Mouse (Mus musculus) midbrain, embryonic 12.5 days (tissue): ENCODE measurements around the gene Plk5. TPM values are rescaled to one million over a fixed set of nuclear protein-coding genes. Genes with fewer than 3 reads are reported as not detected.

Experiments used
- ATAC-seq: fragments of 200-750 bp; cut with Nextera tagmentation; 2 replicates; pipeline ENCODE4 v1.8.0; 2017; ENCODE audit warnings: low read depth, moderate TSS enrichment, moderate library complexity; ENCODE audit not compliant: low FRiP score
- H3K27ac ChIP-seq: fragments of 300-500 bp; sonication (generic); replicated peaks from 2 replicates; pipeline ENCODE4 v1.5.1; 2016; ENCODE audit warnings: mild to moderate bottlenecking
- H3K27me3 ChIP-seq: fragments of 300-500 bp; sonication (generic); 2 replicates; pipeline ENCODE4 v1.6.1; 2016; ENCODE audit warnings: mild to moderate bottlenecking
- H3K36me3 ChIP-seq: fragments of 300-500 bp; sonication (generic); 2 replicates; pipeline ENCODE4 v1.6.1; 2016
- H3K4me1 ChIP-seq: fragments of 300-500 bp; sonication (generic); 2 replicates; pipeline ENCODE4 v1.6.1; 2016
- H3K4me2 ChIP-seq: fragments of 300-500 bp; sonication (generic); replicated peaks from 2 replicates; pipeline ENCODE4 v1.6.1; 2016; ENCODE audit warnings: mild to moderate bottlenecking, moderate library complexity
- H3K4me3 ChIP-seq: fragments of 300-500 bp; sonication (generic); 2 replicates; pipeline ENCODE4 v1.5.1; 2016; ENCODE audit warnings: mild to moderate bottlenecking
- H3K9ac ChIP-seq: fragments of 300-500 bp; sonication (generic); replicated peaks from 2 replicates; pipeline ENCODE4 v1.6.1; 2016; ENCODE audit warnings: mild to moderate bottlenecking, moderate library complexity
- H3K9me3 ChIP-seq: fragments of 300-500 bp; sonication (generic); 2 replicates; pipeline ENCODE4 v1.6.1; 2016; ENCODE audit warnings: mild to moderate bottlenecking
- WGBS: fragments of 180-500 bp; shearing (Covaris S2); methylation state at CpG from one replicate; pipeline ENCODE4 v1.1.7; 2016; 5-methylcytosine and 5-hydroxymethylcytosine counted together
- polyA plus RNA-seq: library from polyadenylated mRNA; unstranded; fragments of >200 nt; fragmentation: Nextera tagmentation; extraction: Ambion mirVana; gene quantifications from 2 replicates; pipeline ENCODE4 v1.2.1, GENCODE M21; 2016

Plk5 gene
- polyA plus RNA-seq, 1 experiment from 2014 or later = 0.52 TPM

DNA sequence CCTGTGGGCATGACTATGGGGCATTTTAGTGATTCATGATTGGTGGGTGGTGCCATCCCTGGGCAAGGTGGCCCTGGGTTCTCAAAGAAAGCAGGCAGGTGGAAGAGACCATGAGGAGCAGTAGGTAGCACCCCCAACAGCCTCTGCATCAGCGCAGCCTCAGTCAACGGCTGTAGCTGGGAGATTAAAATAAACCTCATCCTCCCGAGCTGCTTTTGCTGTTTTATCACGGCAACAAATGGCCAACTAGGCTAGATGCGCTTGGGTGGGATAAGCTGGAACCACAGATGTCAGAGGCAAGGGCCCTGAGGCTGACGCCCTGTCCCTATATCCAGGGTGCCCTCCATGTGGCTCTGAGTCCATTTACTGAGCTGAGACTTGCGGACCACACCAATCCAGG lies 28.4 kb downstream of the Plk5 start:
- Histone ChIP-seq H3K9ac (peak overlapping the region; percentile 100), H3K9me3 (no peaks in the 10 kb centered on the region), H3K4me3 (peak overlapping the region; percentile 99), H3K27me3 (no peaks in the 10 kb centered on the region), H3K27ac (peak overlapping the region; percentile 98), H3K4me2 (peak overlapping the region; percentile 91), H3K36me3 (peaks cover 52% of the 10 kb centered on the region), H3K4me1 (peaks cover 51% of the 10 kb centered on the region)
- WGBS = 73% methylated on average over 7 of the region's 7 CpGs
- no peak for ATAC-seq

GRCm38 (mm10) chr10:80385310-80385709 lies 29.1 kb downstream of the Plk5 start:
- H3K9ac ChIP-seq = peak overlapping the region; percentile 100
- H3K4me2 ChIP-seq = peak overlapping the region; percentile 91
- H3K4me1 ChIP-seq = peaks cover 51% of the 10 kb centered on the region
- 11% methylated on average over 7 of the region's 7 CpGs for WGBS
- peak overlapping the region; percentile 98 for H3K27ac ChIP-seq
- peak overlapping the region; percentile 99 for H3K4me3 ChIP-seq
- peaks cover 52% of the 10 kb centered on the region for H3K36me3 ChIP-seq
- no peaks in the 10 kb centered on the region for H3K27me3 ChIP-seq
- ATAC-seq = peak; percentile 24
- no peaks in the 10 kb centered on the region for H3K9me3 ChIP-seq

DNA sequence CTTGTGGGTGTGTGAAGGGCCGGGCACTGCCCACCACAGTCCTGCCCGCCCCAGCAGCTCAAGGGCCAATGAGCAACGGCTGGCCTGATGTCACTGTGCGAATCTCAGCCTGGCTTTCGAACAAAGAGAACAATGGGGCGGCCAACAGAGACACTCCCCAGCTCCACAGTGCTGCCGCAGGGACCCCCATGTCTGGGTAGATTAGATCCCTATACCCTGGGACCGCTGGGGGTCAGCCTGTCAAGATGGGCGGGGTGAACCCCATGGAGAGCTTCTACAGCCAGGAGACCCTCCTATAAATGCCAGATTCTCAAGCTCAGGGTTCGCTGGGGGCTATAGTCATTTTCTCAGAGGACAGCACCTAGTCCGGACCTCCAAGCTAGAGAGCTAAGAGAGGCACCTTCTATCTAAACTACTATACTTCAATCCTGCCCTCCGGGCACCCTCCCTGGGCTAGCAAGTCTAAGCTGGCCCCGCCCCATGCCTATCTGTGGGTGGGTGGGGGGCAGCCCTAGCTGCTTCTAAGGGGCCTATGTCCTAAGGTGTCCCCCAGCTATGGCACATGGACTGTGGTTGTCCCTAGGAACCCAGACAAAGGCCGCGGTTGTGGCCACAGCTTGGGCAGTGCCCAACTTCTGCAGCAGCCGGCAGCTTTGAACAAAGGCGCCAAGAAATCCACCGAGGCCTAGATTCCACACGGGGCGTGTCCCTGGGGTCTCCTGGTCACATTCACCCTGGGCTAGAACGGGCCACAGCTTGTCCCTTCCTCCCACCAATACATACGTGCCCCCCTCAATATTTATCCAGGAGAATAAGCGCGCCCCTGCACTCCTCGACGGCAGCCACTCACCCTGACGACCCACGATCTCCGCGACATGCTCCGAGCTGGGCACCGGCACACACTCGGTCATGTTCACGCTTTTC lies 29.8 kb downstream of the Plk5 start:
- Histone ChIP-seq H3K27me3 (no peaks in the 10 kb centered on the region), H3K36me3 (peaks cover 53% of the 10 kb centered on the region), H3K9ac (peak overlapping the region; percentile 100), H3K4me2 (peak overlapping the region; percentile 91), H3K4me3 (peak overlapping the region; percentile 99), H3K4me1 (peaks cover 46% of the 10 kb centered on the region), H3K9me3 (no peaks in the 10 kb centered on the region), H3K27ac (peak overlapping the region; percentile 98)
- peak; percentile 86 for ATAC-seq
- WGBS = under 1% methylated on average over 34 of the region's 34 CpGs

- H3K27me3 ChIP-seq = no peaks in the 10 kb centered on the region
- no peak for ATAC-seq
- H3K9me3 ChIP-seq = no peaks in the 10 kb centered on the region
- peaks cover 41% of the 10 kb centered on the region for H3K4me1 ChIP-seq
- peak overlapping the region; percentile 99 for H3K4me3 ChIP-seq
- WGBS = under 1% methylated on average over 61 of the region's 94 CpGs
- peaks cover 53% of the 10 kb centered on the region for H3K36me3 ChIP-seq
- H3K9ac ChIP-seq = peak overlapping the region; percentile 100
- H3K27ac ChIP-seq = peak overlapping the region; percentile 98
- peak overlapping the region; percentile 91 for H3K4me2 ChIP-seq
Observed at GRCm38 (mm10) chr10:80386735-80387471, 30.6 kb downstream of the Plk5 start.

DNA sequence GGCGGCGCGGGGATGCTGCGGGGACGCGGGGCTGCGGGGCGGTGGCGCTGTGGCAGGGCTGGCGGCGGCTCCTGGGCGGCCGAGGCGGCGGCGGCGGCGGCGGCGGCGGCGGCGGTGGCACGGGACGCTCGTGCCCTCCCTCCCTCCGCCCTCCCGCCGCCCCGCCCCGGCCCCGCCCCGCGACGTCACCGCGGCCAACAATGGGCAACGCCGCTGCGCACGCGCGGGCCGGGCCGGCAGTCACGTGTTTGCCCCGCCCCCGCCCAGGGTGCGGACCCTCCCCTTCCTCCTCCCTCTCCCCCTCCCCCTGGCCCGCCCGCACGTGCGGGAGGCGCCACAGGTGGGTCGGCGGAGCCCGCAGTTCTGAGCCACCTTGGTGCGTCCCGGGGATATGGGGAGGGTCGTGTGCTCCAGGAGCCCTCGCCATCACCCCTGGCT lies 31.3 kb downstream of the Plk5 start, which contains the start of gene Mex3d:
Gene Mex3d (minus strand): TSS at position 138 of the 438 bp plus-strand sequence.
- H3K9me3 ChIP-seq = no peaks in the 10 kb centered on the region
- peak; percentile 13 for ATAC-seq

DNA sequence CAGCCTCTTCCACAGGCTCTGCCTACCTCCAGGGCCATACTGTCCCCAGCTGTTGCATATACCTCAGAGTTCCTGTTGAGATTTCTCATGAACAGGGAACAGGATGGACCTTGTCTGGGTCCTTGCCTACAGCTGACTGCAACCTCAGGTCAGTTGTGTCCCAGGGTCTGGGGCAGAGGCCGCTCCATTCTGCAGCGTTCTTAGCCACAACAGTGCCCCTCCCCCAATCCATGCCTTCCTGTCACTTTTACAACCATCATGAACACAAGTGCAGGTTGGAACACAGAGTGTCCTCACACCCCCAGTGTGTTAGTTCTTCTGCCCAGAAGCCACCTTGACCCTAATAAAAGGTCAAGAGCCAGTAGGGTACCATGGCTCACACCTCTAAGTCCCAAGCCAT lies 32.5 kb downstream of the Plk5 start:
- peaks cover 30% of the 10 kb centered on the region for H3K4me1 ChIP-seq
- peaks cover 53% of the 10 kb centered on the region for H3K36me3 ChIP-seq
- no peak for ATAC-seq
- no peak overlapping the region for H3K4me2 ChIP-seq
- 0 out of 2 replicates have a peak overlapping the region, but pooled peaks have one; percentile 99 for H3K4me3 ChIP-seq
- no peak overlapping the region for H3K9ac ChIP-seq
- no peak overlapping the region for H3K27ac ChIP-seq
- 32% methylated on average over 2 of the region's 2 CpGs for WGBS
- H3K27me3 ChIP-seq = no peaks in the 10 kb centered on the region
- H3K9me3 ChIP-seq = no peaks in the 10 kb centered on the region

More for the DNA sequence above, 31.3 kb downstream of the Plk5 start, which contains the start of gene Mex3d:
- Histone ChIP-seq H3K4me3 (peak within 1 kb of the TSS; percentile 99), H3K4me1 (peaks cover 41% of the 10 kb centered on the region), H3K36me3 (peaks cover 53% of the 10 kb centered on the region), H3K4me2 (peak within 1 kb of the TSS; percentile 91), H3K9ac (peak within 1 kb of the TSS; percentile 100), H3K27ac (peak within 1 kb of the TSS; percentile 98), H3K27me3 (no peaks in the 10 kb centered on the region)
- WGBS = 2% methylated on average over 10 of the region's 61 CpGs

GRCm38 (mm10) chr10:80389185-80389708 lies 33.0 kb downstream of the Plk5 start:
- H3K36me3 ChIP-seq = peaks cover 53% of the 10 kb centered on the region
- no peak overlapping the region for H3K4me2 ChIP-seq
- no peak for ATAC-seq
- no peak overlapping the region for H3K9ac ChIP-seq
- no peak overlapping the region for H3K27ac ChIP-seq
- no peaks in the 10 kb centered on the region for H3K27me3 ChIP-seq
- 71% methylated on average over 4 of the region's 4 CpGs for WGBS
- no peak overlapping the region for H3K4me3 ChIP-seq
- no peaks in the 10 kb centered on the region for H3K9me3 ChIP-seq
- peaks cover 26% of the 10 kb centered on the region for H3K4me1 ChIP-seq

GRCm38 (mm10) chr10:80390697-80391096 lies 34.4 kb downstream of the Plk5 start:
- H3K4me1 ChIP-seq = peaks cover 13% of the 10 kb centered on the region
- no peak for ATAC-seq
- H3K4me2 ChIP-seq = no peak overlapping the region
- WGBS = 86% methylated on average over 9 of the region's 9 CpGs
- H3K9me3 ChIP-seq = no peaks in the 10 kb centered on the region
- H3K9ac ChIP-seq = no peak overlapping the region
- H3K4me3 ChIP-seq = no peak overlapping the region
- H3K36me3 ChIP-seq = peaks cover 58% of the 10 kb centered on the region
- H3K27ac ChIP-seq = no peak overlapping the region
- no peaks in the 10 kb centered on the region for H3K27me3 ChIP-seq

DNA sequence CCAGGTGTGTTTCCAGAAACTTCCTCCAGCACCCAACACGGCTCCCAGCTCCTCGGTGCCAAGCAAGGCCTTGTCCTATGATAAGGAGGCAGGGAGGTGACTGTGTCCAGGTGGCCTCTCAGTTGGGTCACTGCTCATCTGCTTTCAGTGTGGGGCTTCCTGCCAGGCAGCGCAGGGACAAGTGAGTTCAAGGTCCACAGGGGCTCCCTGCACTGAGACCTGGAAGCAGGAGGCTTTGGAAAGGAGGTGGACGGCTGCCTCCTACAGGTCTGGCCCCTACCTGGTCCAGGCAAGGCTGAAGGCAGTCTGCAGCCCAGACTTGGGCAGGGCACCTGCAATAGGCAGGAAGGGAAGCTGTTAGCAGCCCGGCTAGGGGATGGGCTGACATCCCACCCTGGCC lies 36.4 kb downstream of the Plk5 start:
- H3K9ac ChIP-seq = no peak overlapping the region
- WGBS = 92% methylated on average over 5 of the region's 5 CpGs

GRCm38 (mm10) chr10:80395025-80395627 lies 38.9 kb downstream of the Plk5 start:
- H3K4me3 ChIP-seq = no peak overlapping the region
- no peak overlapping the region for H3K4me2 ChIP-seq
- H3K27ac ChIP-seq = no peak overlapping the region
- 0 out of 2 replicates have a peak overlapping the region, but pooled peaks have one; percentile 8 for H3K9ac ChIP-seq
- ATAC-seq = no peak
- peaks cover 63% of the 10 kb centered on the region for H3K36me3 ChIP-seq
- H3K27me3 ChIP-seq = no peaks in the 10 kb centered on the region
- H3K9me3 ChIP-seq = no peaks in the 10 kb centered on the region
- 96% methylated on average over 35 of the region's 35 CpGs for WGBS
- H3K4me1 ChIP-seq = peaks cover 25% of the 10 kb centered on the region

More for the DNA sequence above, 36.4 kb downstream of the Plk5 start:
- Histone ChIP-seq H3K4me1 (peaks cover 28% of the 10 kb centered on the region), H3K36me3 (peaks cover 66% of the 10 kb centered on the region), H3K4me2 (no peak overlapping the region), H3K9me3 (no peaks in the 10 kb centered on the region), H3K27ac (no peak overlapping the region), H3K4me3 (no peak overlapping the region), H3K27me3 (no peaks in the 10 kb centered on the region)
- no peak for ATAC-seq

DNA sequence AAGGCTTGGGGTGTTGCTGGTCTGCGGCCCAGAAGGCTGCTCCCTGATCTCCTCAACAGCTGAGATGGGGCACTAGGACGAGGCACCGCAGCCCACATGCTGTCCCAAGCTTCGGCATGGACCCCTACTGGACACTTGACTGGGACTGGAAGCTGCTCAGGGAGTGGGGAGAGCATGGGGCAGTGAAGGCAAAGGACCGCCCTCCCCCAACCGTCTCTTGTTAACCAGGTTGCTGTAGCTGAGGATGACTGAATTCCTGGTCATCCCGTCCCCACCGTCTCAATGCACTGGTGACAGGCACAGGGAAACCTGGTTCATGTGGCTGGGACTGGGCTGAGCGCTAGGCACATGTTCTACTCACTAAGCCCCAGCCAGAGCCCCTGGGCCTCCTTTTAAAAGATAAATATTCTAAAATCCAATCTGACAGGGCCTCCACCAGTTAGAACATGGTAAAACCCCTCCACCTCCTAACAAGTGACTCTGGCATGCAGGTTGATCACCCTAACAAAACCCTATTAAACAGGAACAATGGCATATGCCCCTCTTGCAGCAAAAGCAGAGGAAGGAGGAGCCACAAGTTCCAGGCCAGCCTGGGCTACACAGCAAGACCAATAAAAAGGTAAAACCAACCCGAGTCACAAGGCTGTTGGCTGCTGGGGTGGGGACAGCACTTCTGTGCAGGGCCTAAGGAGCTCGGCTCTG lies 40.7 kb downstream of the Plk5 start:
- Histone ChIP-seq H3K9ac (peak overlapping the region; percentile 89), H3K36me3 (peaks cover 51% of the 10 kb centered on the region), H3K4me1 (peaks cover 37% of the 10 kb centered on the region), H3K9me3 (no peaks in the 10 kb centered on the region), H3K27me3 (no peaks in the 10 kb centered on the region), H3K4me2 (peak overlapping the region; percentile 81), H3K4me3 (peak overlapping the region; percentile 72), H3K27ac (peak overlapping the region; percentile 99)
- no peak for ATAC-seq
- 93% methylated on average over 11 of the region's 11 CpGs for WGBS
